Mouse (Mus musculus): ENCODE results near the gene Gm21366. TPM values are rescaled to one million over a fixed set of nuclear protein-coding genes. Genes with fewer than 3 reads are reported as not detected.
"Not testable (repeated sequence)": the region's sequence is repeated elsewhere in the genome, so short reads cannot be mapped to it uniquely, and the experiment has no call there.

Gene Gm21366
- not detected for total RNA-seq (2022)

DNA sequence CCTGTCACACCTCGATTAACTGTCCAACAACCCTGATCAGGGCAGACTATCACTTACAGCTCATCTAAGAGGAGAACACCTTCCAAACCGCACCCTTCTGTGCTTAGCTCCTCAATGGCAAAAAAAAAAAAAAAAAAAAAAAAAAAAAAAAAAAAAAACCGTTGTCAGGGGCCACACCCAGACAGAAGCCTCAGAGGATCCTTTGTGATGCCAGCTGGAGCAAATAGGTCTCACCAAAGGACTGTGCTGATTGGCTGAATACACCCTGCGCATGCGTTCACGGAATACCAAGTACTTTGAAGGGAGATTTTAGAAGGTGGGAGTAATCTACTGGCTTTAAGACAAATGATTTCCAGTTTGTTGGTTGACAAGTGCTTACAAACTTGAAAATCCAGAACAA lies at the start of gene Gm21366:
Gene Gm21366, minus strand, starts transcription at position 101 of the 400 bp plus-strand sequence.
- DNase-seq (ENCODE audit: low spot score in 2 of 2): not testable (repeated sequence)

Measured in layer of hippocampus, adult 8-10 months (tissue).